Mouse (Mus musculus): ENCODE results near the gene Veph1. TPM values are rescaled to one million over a fixed set of nuclear protein-coding genes. Genes with fewer than 3 reads are reported as not detected.
A peak's percentile ranks its signal among the peaks of the same experiment; 100 is the strongest.

Gene Veph1
- polyA plus RNA-seq, 1 experiment from 2014 or later, result 0.15 TPM

GRCm38 (mm10) chr3:66137601-66138000 is 159.0 kb downstream of the Veph1 start:
- no peaks in the 10 kb centered on the region for H3K36me3 ChIP-seq (ENCODE audit: control insufficient read depth, insufficient read depth, low read length)
- no peak overlapping the region for H3K4me2 ChIP-seq (ENCODE audit: low read depth, low read length)
- 77% methylated on average over 7 of the region's 7 CpGs for WGBS
- no peak for ATAC-seq
- H3K27me3 ChIP-seq (replicated peaks; ENCODE audit: control insufficient read depth, insufficient read depth, low read length), result no peaks in the 10 kb centered on the region
- no peak overlapping the region for H3K27ac ChIP-seq (ENCODE audit: low read length)
- no peaks in the 10 kb centered on the region for H3K9me3 ChIP-seq (ENCODE audit: control insufficient read depth, low read length)
- no peak overlapping the region for H3K9ac ChIP-seq (ENCODE audit: low read depth, low read length)
- H3K4me1 ChIP-seq (ENCODE audit: control insufficient read depth, insufficient read depth, low read length), result no peaks in the 10 kb centered on the region
- no peak overlapping the region for H3K4me3 ChIP-seq (ENCODE audit: low read length)

GRCm38 (mm10) chr3:66131264-66131950 is 165.2 kb downstream of the Veph1 start:
- ATAC-seq, result 0 out of 2 replicates have a peak, but pooled peaks have one; percentile 31
- Histone ChIP-seq H3K9ac (ENCODE audit: low read depth, low read length) (no peak overlapping the region), H3K36me3 (ENCODE audit: control insufficient read depth, insufficient read depth, low read length) (no peaks in the 10 kb centered on the region), H3K27me3 (replicated peaks; ENCODE audit: control insufficient read depth, insufficient read depth, low read length) (no peaks in the 10 kb centered on the region), H3K4me1 (ENCODE audit: control insufficient read depth, insufficient read depth, low read length) (no peaks in the 10 kb centered on the region), H3K27ac (ENCODE audit: low read length) (no peak overlapping the region), H3K4me3 (ENCODE audit: low read length) (no peak overlapping the region), H3K4me2 (ENCODE audit: low read depth, low read length) (no peak overlapping the region), H3K9me3 (ENCODE audit: control insufficient read depth, low read length) (no peaks in the 10 kb centered on the region)
- WGBS, result 37% methylated on average over 4 of the region's 4 CpGs

GRCm38 (mm10) chr3:66129689-66130088 is 166.9 kb downstream of the Veph1 start:
- Histone ChIP-seq H3K9ac (ENCODE audit: low read depth, low read length) (no peak overlapping the region), H3K4me1 (ENCODE audit: control insufficient read depth, insufficient read depth, low read length) (no peaks in the 10 kb centered on the region)
- WGBS, result 39% methylated on average over 5 of the region's 5 CpGs

DNA sequence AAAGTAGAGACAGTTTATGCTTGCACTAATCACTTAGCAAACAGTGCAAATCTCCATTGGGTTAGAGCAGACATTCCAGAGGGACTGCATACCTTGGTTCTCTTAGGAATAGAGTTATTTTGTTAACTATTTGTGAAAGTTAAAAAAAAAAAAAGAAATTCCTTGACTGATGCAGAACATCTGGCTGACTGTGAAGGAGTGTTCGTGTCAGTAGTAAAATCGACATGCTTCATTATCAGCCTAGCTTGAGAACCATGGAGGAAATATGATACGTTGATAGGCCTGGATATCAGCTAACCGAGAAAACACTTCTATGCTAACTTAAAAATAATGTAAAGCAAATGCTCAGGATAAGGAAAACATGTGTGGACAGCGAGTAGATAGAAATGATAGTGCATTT is 191.1 kb downstream of the Veph1 start:
- WGBS, result 41% methylated on average over 5 of the region's 5 CpGs

More at GRCm38 (mm10) chr3:66129689-66130088, 166.9 kb downstream of the Veph1 start:
- no peaks in the 10 kb centered on the region for H3K36me3 ChIP-seq (ENCODE audit: control insufficient read depth, insufficient read depth, low read length)
- no peak for ATAC-seq
- H3K27ac ChIP-seq (ENCODE audit: low read length), result no peak overlapping the region
- H3K4me3 ChIP-seq (ENCODE audit: low read length), result no peak overlapping the region
- H3K27me3 ChIP-seq (replicated peaks; ENCODE audit: control insufficient read depth, insufficient read depth, low read length), result no peaks in the 10 kb centered on the region
- H3K4me2 ChIP-seq (ENCODE audit: low read depth, low read length), result no peak overlapping the region
- H3K9me3 ChIP-seq (ENCODE audit: control insufficient read depth, low read length), result no peaks in the 10 kb centered on the region

GRCm38 (mm10) chr3:66102599-66102932 is 194.1 kb downstream of the Veph1 start:
- no peaks in the 10 kb centered on the region for H3K4me1 ChIP-seq (ENCODE audit: control insufficient read depth, insufficient read depth, low read length)
- H3K4me3 ChIP-seq (ENCODE audit: low read length), result no peak overlapping the region
- no peak overlapping the region for H3K9ac ChIP-seq (ENCODE audit: low read depth, low read length)
- H3K4me2 ChIP-seq (ENCODE audit: low read depth, low read length), result no peak overlapping the region
- 80% methylated on average over 3 of the region's 3 CpGs for WGBS
- no peaks in the 10 kb centered on the region for H3K27me3 ChIP-seq (replicated peaks; ENCODE audit: control insufficient read depth, insufficient read depth, low read length)
- no peak for ATAC-seq
- no peak overlapping the region for H3K27ac ChIP-seq (ENCODE audit: low read length)
- no peaks in the 10 kb centered on the region for H3K9me3 ChIP-seq (ENCODE audit: control insufficient read depth, low read length)
- no peaks in the 10 kb centered on the region for H3K36me3 ChIP-seq (ENCODE audit: control insufficient read depth, insufficient read depth, low read length)

More for the DNA sequence above, 191.1 kb downstream of the Veph1 start:
- H3K9me3 ChIP-seq (ENCODE audit: control insufficient read depth, low read length), result 0 out of 2 replicates have a peak, but pooled peaks cover 4% of the 10 kb centered on the region
- H3K9ac ChIP-seq (ENCODE audit: low read depth, low read length), result no peak overlapping the region
- no peaks in the 10 kb centered on the region for H3K27me3 ChIP-seq (replicated peaks; ENCODE audit: control insufficient read depth, insufficient read depth, low read length)
- H3K4me3 ChIP-seq (ENCODE audit: low read length), result no peak overlapping the region
- H3K36me3 ChIP-seq (ENCODE audit: control insufficient read depth, insufficient read depth, low read length), result no peaks in the 10 kb centered on the region
- H3K27ac ChIP-seq (ENCODE audit: low read length), result no peak overlapping the region
- ATAC-seq, result no peak
- H3K4me1 ChIP-seq (ENCODE audit: control insufficient read depth, insufficient read depth, low read length), result no peaks in the 10 kb centered on the region
- H3K4me2 ChIP-seq (ENCODE audit: low read depth, low read length), result no peak overlapping the region

GRCm38 (mm10) chr3:66101809-66102598 is 194.6 kb downstream of the Veph1 start:
- ATAC-seq, result no peak
- Histone ChIP-seq H3K9me3 (ENCODE audit: control insufficient read depth, low read length) (no peaks in the 10 kb centered on the region), H3K4me1 (ENCODE audit: control insufficient read depth, insufficient read depth, low read length) (no peaks in the 10 kb centered on the region), H3K4me2 (ENCODE audit: low read depth, low read length) (no peak overlapping the region), H3K36me3 (ENCODE audit: control insufficient read depth, insufficient read depth, low read length) (no peaks in the 10 kb centered on the region), H3K4me3 (ENCODE audit: low read length) (no peak overlapping the region), H3K27ac (ENCODE audit: low read length) (no peak overlapping the region), H3K27me3 (replicated peaks; ENCODE audit: control insufficient read depth, insufficient read depth, low read length) (no peaks in the 10 kb centered on the region), H3K9ac (ENCODE audit: low read depth, low read length) (no peak overlapping the region)
- WGBS, result 81% methylated on average over 11 of the region's 11 CpGs

DNA sequence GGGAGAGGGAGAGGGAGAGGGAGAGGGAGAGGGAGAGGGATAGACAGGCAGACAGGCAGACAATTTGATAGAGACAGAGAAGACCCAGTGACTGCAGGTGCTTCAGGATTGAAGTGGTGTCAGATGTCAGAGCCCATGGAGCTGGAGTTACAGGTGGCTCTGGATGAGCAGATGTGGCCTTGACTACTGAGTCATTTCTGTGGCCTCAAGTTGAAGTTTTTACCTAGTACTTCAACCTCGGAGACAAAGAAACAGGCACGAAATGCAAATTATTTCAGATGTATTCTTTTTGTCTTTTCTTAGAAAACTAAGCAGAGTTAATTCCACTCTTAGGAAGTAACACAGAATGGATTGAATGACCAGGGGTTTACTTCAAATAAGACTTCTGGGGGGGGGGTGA is 195.6 kb downstream of the Veph1 start:
- H3K36me3 ChIP-seq (ENCODE audit: control insufficient read depth, insufficient read depth, low read length), result no peaks in the 10 kb centered on the region
- H3K4me2 ChIP-seq (ENCODE audit: low read depth, low read length), result no peak overlapping the region
- no peaks in the 10 kb centered on the region for H3K9me3 ChIP-seq (ENCODE audit: control insufficient read depth, low read length)
- no peaks in the 10 kb centered on the region for H3K4me1 ChIP-seq (ENCODE audit: control insufficient read depth, insufficient read depth, low read length)
- no peak overlapping the region for H3K27ac ChIP-seq (ENCODE audit: low read length)
- 84% methylated on average over 2 of the region's 2 CpGs for WGBS
- H3K9ac ChIP-seq (ENCODE audit: low read depth, low read length), result no peak overlapping the region
- H3K4me3 ChIP-seq (ENCODE audit: low read length), result no peak overlapping the region
- H3K27me3 ChIP-seq (replicated peaks; ENCODE audit: control insufficient read depth, insufficient read depth, low read length), result no peaks in the 10 kb centered on the region
- ATAC-seq, result no peak

GRCm38 (mm10) chr3:66091746-66092145 is 204.9 kb downstream of the Veph1 start:
- H3K36me3 ChIP-seq (ENCODE audit: control insufficient read depth, insufficient read depth, low read length), result no peaks in the 10 kb centered on the region
- H3K4me3 ChIP-seq (ENCODE audit: low read length), result no peak overlapping the region
- no peaks in the 10 kb centered on the region for H3K27me3 ChIP-seq (replicated peaks; ENCODE audit: control insufficient read depth, insufficient read depth, low read length)
- H3K4me2 ChIP-seq (ENCODE audit: low read depth, low read length), result no peak overlapping the region
- no peak overlapping the region for H3K27ac ChIP-seq (ENCODE audit: low read length)
- no peak overlapping the region for H3K9ac ChIP-seq (ENCODE audit: low read depth, low read length)
- H3K4me1 ChIP-seq (ENCODE audit: control insufficient read depth, insufficient read depth, low read length), result no peaks in the 10 kb centered on the region
- WGBS, result 74% methylated on average over 2 of the region's 2 CpGs
- no peaks in the 10 kb centered on the region for H3K9me3 ChIP-seq (ENCODE audit: control insufficient read depth, low read length)
- no peak for ATAC-seq

DNA sequence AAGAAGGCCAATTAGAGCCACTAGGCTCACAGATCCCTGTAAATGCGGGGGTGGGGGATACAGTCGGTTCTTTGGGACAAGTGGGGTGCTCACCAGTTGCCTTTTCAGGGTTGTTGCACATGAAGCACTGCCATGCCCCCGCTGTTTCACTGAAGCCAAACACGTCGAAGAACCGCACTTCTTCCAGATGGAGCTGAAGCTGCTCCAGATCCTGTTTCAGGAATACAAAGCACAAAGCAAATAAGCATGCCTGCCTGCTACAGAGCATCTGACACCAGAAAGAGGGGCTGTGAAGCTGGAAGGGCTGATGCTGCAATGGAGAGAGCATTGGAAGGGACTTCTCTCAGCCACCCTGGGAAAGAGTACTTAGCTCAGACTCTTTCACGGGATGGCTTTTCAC is 209.0 kb downstream of the Veph1 start:
- H3K4me2 ChIP-seq (ENCODE audit: low read depth, low read length), result no peak overlapping the region
- no peak for ATAC-seq
- H3K4me1 ChIP-seq (ENCODE audit: control insufficient read depth, insufficient read depth, low read length), result no peaks in the 10 kb centered on the region
- H3K27me3 ChIP-seq (replicated peaks; ENCODE audit: control insufficient read depth, insufficient read depth, low read length), result no peaks in the 10 kb centered on the region
- H3K9ac ChIP-seq (ENCODE audit: low read depth, low read length), result no peak overlapping the region
- no peak overlapping the region for H3K27ac ChIP-seq (ENCODE audit: low read length)
- no peaks in the 10 kb centered on the region for H3K36me3 ChIP-seq (ENCODE audit: control insufficient read depth, insufficient read depth, low read length)
- no peak overlapping the region for H3K4me3 ChIP-seq (ENCODE audit: low read length)
- no peaks in the 10 kb centered on the region for H3K9me3 ChIP-seq (ENCODE audit: control insufficient read depth, low read length)
- 80% methylated on average over 7 of the region's 7 CpGs for WGBS

All from intestine, embryonic 16.5 days (tissue).